Mouse (Mus musculus) Patski (cell line): ENCODE measurements at regions not wholly inside any gene's neighbourhood (a gene's known extent, or its start where the extent isn't known, plus 50 kb on each side); places are given as distances from the start of the nearest gene placed in this dataset.

Experiments used
- ATAC-seq: fragments of 100-300 bp; one replicate; pipeline ENCODE4 v1.8.0; 2021
- CTCF ChIA-PET: fragments of 350-600 bp; sonication (Branson Sonifier 250); formaldehyde crosslinking; loops from one replicate; lab custom pipeline; 2022; ENCODE audit warnings: inconsistent platforms; lab: Charles Lee
- POLR2A ChIA-PET: fragments of 350-600 bp; sonication (Branson Sonifier 250); formaldehyde crosslinking; loops from one replicate; lab custom pipeline; 2022; ENCODE audit warnings: antibody characterized with exemption, inconsistent platforms; lab: Charles Lee
- DNase-seq: peaks from one replicate; pipeline ENCODE4 v3.0.0-alpha.2; 2011; ENCODE audit warnings: low read depth, low spot score
- H3K27me3 ChIP-seq: fragments of 371-371 bp; one replicate; pipeline ENCODE4 v1.5.1; 2021
- CTCF ChIP-seq: fragments of 100-300 bp; IDR thresholded peaks from one replicate; pipeline ENCODE4 v1.5.1; 2021
- in situ Hi-C: fragments of 300-500 bp; cut with MboI; formaldehyde crosslinking; loops from 3 replicates; pipeline ENCODE4 v1.11.1; 2018; ENCODE audit warnings: low pct_unique_long_range_greater_than_20kb, mixed read lengths

GRCm38 (mm10) chr10:44877076-44877663 lies 189.8 kb upstream of the Prep start:
- H3K27me3 ChIP-seq, result no peaks in the 10 kb centered on the region
- CTCF ChIA-PET, result no interaction called here
- DNase-seq, result peak; percentile 19
- POLR2A ChIA-PET, result no interaction called here
- ATAC-seq, result peak; percentile 26
- TF ChIP-seq CTCF, result no peak
- in situ Hi-C loops, result no loop called here

DNA sequence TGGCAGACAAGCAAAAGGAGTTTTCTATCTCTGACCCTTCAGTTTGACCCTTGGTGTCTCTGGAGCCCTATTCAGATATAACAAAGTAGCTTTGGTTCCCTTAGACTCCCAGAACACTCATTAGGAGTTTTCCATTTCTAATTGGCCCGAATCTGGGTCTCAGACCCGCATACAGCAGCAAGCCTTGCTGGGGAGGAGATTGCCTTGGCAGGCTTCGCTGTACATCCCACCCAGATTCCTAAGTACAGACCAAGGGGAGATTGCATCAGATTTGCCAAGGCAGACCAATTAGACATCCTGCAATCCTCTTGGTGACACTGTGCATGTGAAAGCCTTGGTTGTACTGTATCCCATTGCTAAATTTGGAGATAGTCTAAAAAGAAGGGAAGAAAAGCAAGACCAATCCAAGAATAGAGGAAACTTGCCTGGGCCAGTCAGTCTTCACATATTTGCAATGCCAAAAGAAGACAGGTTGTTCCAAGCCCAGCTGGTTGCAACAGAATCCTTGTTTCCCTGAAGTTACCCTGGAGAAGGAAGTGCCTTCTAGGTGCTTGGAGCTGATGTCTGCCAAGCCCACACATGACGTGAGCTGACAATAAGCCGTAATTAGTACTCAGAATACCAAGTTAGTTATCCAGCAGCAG lies 193.2 kb upstream of the Prep start:
- ChIA-PET POLR2A (no interaction called here), CTCF (interaction anchor here (0.9 kb wide), 1 partner anchor 9 kb away, joined by 3 read pairs; no protein-coding TSS in a partner anchor)
- no peak for DNase-seq
- H3K27me3 ChIP-seq, result no peaks in the 10 kb centered on the region
- no peak for ATAC-seq
- in situ Hi-C loops, result no loop called here
- TF ChIP-seq CTCF, result no peak

DNA sequence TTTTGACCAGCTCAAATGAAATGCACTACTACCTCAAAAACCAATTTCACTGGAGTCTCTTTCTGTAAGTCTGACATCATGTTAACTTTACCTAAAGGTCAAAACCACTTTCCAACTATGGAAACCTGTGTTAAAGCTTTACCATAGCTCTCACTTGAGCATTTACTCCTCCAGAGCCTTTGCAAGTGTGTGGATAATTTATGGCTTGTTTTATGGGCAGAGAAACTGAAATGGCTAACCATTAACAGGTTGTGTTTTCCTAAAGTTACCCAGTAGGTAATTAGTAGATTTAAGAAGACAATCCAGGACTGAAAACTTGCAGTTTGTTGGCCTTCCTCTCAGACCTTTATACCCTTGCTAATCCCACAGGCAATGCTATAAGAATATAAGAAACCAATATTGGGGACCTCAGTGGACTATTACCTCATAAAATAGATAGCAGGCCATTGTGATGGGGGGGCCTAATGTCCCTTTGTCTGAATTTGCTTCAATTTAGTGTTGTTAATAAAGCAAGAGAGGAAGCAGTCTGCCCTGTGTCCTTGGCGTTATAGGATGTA lies 202.7 kb upstream of the Prep start:
- POLR2A ChIA-PET, result no interaction called here
- CTCF ChIA-PET, result interaction anchor here (1.6 kb wide), 1 partner anchor 10 kb away, joined by 3 read pairs; no protein-coding TSS in a partner anchor
- no peak for TF ChIP-seq CTCF
- DNase-seq (peak; percentile 50), ATAC-seq (no peak)
- no peaks in the 10 kb centered on the region for H3K27me3 ChIP-seq
- in situ Hi-C loops, result no loop called here

DNA sequence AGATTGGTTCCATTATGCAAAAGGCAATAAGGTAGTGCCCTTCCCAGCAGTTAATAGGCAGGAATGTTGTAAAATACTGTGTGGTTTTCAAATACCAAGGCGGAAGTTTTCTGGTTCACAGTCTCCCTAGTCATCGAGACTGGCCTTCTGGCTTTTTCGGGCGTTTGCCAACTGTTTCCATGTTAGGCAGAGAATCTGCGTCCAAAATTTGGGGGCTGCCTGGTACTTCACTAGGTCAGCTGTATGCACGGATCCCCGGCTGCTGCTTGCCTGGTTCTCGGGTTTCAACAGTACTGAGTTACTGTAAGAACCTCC lies 204.7 kb upstream of the Prep start:
- in situ Hi-C loops, result no loop called here
- POLR2A ChIA-PET, result interaction anchor here (1.1 kb wide), 1 partner anchor 31 kb away, joined by 3 read pairs; no protein-coding TSS in a partner anchor
- DNase-seq (peak; percentile 39), ATAC-seq (peak; percentile 85)
- CTCF ChIA-PET, result no interaction called here
- H3K27me3 ChIP-seq, result no peaks in the 10 kb centered on the region
- TF ChIP-seq CTCF, result no peak

DNA sequence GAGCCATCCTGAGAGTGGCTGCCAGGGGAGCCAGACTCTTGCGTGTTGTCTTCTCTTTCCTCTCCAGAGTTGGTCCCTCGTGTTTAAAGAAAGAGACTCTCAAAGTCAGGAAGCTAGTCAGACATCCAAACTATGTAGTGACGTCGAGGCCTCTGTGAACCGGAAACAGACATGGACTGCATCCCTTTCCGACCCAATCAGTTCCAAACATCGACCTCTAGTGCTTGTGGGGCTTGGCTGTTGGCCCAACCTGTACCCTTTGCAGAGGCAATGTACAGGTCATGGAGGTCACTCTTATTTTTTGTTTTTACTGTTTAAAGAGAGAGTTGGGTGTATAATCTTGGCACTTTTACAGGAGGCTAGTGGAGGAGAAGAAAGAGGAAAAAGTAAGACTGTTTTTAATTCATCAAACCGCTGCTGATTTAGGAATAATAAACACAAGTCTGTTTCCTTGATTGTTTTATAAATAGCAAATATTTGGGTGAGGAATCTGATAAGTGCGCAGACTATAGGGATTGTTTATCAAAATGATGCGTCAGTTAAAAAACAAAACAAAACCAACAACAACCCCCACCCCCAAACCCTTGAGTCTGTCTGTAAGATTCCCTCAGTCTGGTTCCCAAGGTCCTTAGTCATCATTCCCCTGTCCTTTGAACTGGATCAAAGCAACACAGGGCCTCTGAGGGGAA lies 205.2 kb upstream of the Prep start:
- TF ChIP-seq CTCF, result no peak
- H3K27me3 ChIP-seq, result no peaks in the 10 kb centered on the region
- ATAC-seq, result no peak
- in situ Hi-C loops, result no loop called here
- DNase-seq, result no peak
- ChIA-PET POLR2A (interaction anchor here (1.1 kb wide), 1 partner anchor 32 kb away, joined by 3 read pairs; no protein-coding TSS in a partner anchor), CTCF (interaction anchor here (1.6 kb wide), 1 partner anchor 16 kb away, joined by 3 read pairs; no protein-coding TSS in a partner anchor)

- DNase-seq (no peak), ATAC-seq (no peak)
- POLR2A ChIA-PET, result no interaction called here
- CTCF ChIA-PET, result no interaction called here
- H3K27me3 ChIP-seq, result no peaks in the 10 kb centered on the region
- in situ Hi-C loops, result no loop called here
- no peak for TF ChIP-seq CTCF
Observed at GRCm38 (mm10) chr10:44857444-44857843, 209.6 kb upstream of the Prep start.

DNA sequence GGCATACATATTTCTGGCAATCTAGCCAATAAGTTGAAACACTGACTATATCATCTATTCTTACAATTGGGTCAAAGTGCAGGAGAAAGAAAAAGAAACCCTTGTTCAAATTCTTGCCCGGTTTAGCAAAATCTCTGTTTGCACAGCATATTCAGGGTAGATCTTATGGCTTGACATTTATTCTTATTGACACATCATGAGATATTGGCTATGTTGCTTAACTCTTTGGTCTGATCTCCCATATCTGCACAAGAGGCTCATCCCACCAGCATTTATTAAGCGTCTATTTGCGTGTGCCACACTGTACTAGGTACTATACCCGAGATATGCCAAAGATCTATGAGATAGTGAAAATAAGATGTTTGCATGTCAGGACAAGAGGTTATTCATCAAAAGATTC lies 212.9 kb upstream of the Prep start:
- ChIA-PET CTCF (no interaction called here), POLR2A (no interaction called here)
- in situ Hi-C loops, result no loop called here
- no peak for DNase-seq
- no peaks in the 10 kb centered on the region for H3K27me3 ChIP-seq
- no peak for ATAC-seq
- no peak for TF ChIP-seq CTCF

- POLR2A ChIA-PET, result no interaction called here
- TF ChIP-seq CTCF, result no peak
- no peak for DNase-seq
- CTCF ChIA-PET, result no interaction called here
- no peaks in the 10 kb centered on the region for H3K27me3 ChIP-seq
- ATAC-seq, result no peak
- in situ Hi-C loops, result no loop called here
Observed at GRCm38 (mm10) chr10:44849016-44849415, 218.0 kb upstream of the Prep start.

DNA sequence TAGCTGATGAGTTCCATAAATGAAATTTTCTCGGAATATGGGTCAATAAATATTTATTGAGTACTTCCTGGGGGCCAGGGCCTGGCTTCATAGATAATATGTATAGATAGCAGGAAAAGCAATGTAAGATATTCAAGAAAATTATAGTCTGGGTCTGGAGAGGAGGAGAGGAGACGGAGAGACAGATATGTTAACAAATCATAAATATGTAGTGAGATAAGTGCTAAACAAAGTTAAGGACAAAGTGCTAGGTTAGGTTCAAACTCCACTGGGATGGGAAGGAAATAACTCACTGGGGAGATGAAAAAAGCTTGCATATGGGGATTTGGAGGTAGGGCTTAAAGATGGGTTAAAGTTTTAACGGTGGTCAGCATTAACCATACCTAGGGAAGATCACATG lies 220.2 kb upstream of the Prep start:
- CTCF ChIA-PET, result interaction anchor here (1.1 kb wide), 1 partner anchor 14 kb away, joined by 3 read pairs; no protein-coding TSS in a partner anchor
- in situ Hi-C loops, result no loop called here
- ATAC-seq, result no peak
- POLR2A ChIA-PET, result no interaction called here
- no peaks in the 10 kb centered on the region for H3K27me3 ChIP-seq
- no peak for TF ChIP-seq CTCF
- DNase-seq, result no peak

DNA sequence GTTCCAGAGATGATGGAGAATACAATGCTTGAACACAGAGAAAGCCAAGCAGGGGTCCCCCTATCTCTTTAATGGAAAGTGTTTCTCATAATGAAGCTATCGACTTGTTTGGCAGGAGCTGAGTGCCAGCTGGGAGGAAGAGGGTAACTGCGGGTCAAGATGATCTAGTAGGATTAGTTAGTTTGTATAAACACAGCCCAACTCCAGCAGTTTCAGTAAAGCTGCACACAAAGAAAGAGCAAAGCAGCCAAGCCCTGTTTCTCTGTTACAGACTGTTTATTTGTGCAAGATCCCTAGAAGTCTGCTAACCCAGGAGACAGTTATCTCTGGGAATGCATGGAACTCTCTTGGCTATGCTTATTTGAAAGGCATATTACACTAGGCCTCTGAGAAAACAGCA lies 220.9 kb upstream of the Prep start:
- no peaks in the 10 kb centered on the region for H3K27me3 ChIP-seq
- TF ChIP-seq CTCF, result no peak
- DNase-seq, result no peak
- ATAC-seq, result no peak
- CTCF ChIA-PET, result interaction anchor here (1.1 kb wide), 1 partner anchor 15 kb away, joined by 3 read pairs; no protein-coding TSS in a partner anchor
- POLR2A ChIA-PET, result no interaction called here
- in situ Hi-C loops, result no loop called here
